Mouse (Mus musculus) spleen, adult 2 months (tissue): ENCODE measurements around the gene Spata5.

ENCODE experiments used
- CTCF ChIP-seq: fragments of 200-500 bp; IDR thresholded peaks from 2 replicates; pipeline ENCODE4 v1.5.1; 2011; ENCODE audit warnings: mild to moderate bottlenecking, inconsistent platforms; ENCODE audit not compliant: insufficient read depth, insufficient read length, insufficient replicate concordance; ENCODE audit errors: extremely low read depth
- POLR2A ChIP-seq: fragments of 200-500 bp; IDR thresholded peaks from 2 replicates; pipeline ENCODE4 v1.6.1; 2011; ENCODE audit warnings: low read depth, low read length, inconsistent platforms

- TF ChIP-seq CTCF (no peak), POLR2A (no peak)
Measured at GRCm38 (mm10) chr3:37503846-37504245, 84.2 kb downstream of the Spata5 start.
